8 mouse cellular contexts compared by ENCODE assay signal in the genomic region with DNA sequence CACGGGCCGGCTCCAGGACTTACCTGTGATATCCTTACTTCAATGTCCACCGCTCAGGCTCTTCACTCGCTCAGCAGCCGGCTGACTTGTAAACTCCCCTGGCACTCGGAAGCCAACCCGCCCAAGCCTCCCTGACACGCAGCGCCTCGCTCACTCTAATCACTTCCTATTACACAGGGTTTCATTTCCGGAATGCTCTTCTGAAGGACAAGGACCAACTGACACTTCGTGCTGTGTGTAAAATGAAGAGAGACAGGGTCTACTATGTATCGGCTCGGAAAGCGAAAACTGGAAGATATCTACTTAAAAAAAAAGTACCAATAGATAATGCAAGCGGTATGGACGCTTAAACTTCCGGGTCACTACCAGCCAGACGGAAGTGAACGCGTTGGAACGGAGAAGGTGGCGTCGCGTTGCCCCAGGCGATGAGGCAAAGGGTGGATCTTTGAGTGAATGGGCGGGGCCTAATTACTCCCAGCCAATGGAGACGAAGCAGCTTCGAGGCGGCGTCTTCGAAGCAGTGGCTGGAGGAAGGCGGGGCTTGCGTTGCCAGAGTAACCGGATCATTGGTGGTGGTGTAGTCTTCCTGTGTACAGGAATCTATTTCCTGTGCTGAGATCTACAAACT. TPM values are rescaled to one million over a fixed set of nuclear protein-coding genes. Genes with fewer than 3 reads are reported as not detected.
DNase-seq lines count a peak whose midpoint lies in the region; ATAC-seq and TF ChIP-seq lines count a peak whose summit lies in the region.

A gene (minus strand): TSS at position 366 of the 628 bp plus-strand sequence.

- H3K4me1 ChIP-seq in bone marrow, adult 2 months (ENCODE audit: control insufficient read depth, insufficient read depth, low read length) = peaks cover 1% of the 10 kb centered on the region; the same call in 1 of the 2 replicates
- H3K4me1 ChIP-seq in embryonic facial prominence, embryonic 15.5 days = peaks cover 19% of the 10 kb centered on the region
- H3K4me1 ChIP-seq in limb, embryonic 14.5 days (ENCODE audit: control insufficient read depth, insufficient read depth, low read length) = peaks cover 8% of the 10 kb centered on the region; the same call in 1 of the 2 replicates
- peaks cover 4% of the 10 kb centered on the region; the same call in 1 of the 2 replicates for H3K4me1 ChIP-seq in midbrain, postnatal 0 days (ENCODE audit: insufficient read depth, low read length)

- peak within 1 kb of the TSS; percentile 87 for H3K4me3 ChIP-seq in bone marrow, adult 2 months (replicated peaks; ENCODE audit: control insufficient read depth, low read depth, low read length)
- peak within 1 kb of the TSS; percentile 81 for H3K4me3 ChIP-seq in embryonic facial prominence, embryonic 15.5 days (replicated peaks)
- peak within 1 kb of the TSS; percentile 80 for H3K4me3 ChIP-seq in limb, embryonic 14.5 days (replicated peaks; ENCODE audit: low read length)
- peak within 1 kb of the TSS; percentile 74 for H3K4me3 ChIP-seq in midbrain, postnatal 0 days (ENCODE audit: low read depth, low read length)

- TF ChIP-seq CTCF in bone marrow, adult 2 months (IDR thresholded peaks at IDR 0.05; ENCODE audit: control insufficient read depth, insufficient read depth, low read length) = 0 out of 2 replicates have a peak, but pooled peaks have one; percentile 2
- TF ChIP-seq CTCF in midbrain, postnatal 0 days (IDR thresholded peaks at IDR 0.05) = no peak

- no peaks in the 10 kb centered on the region for H3K27me3 ChIP-seq in embryonic facial prominence, embryonic 15.5 days
- H3K27me3 ChIP-seq in limb, embryonic 14.5 days (ENCODE audit: control insufficient read depth, insufficient read depth, low read length) = no peaks in the 10 kb centered on the region
- no peaks in the 10 kb centered on the region for H3K27me3 ChIP-seq in midbrain, postnatal 0 days (ENCODE audit: insufficient read depth, low read length)

- WGBS in bone marrow, adult 2 months = under 1% methylated on average over 35 of the region's 35 CpGs
- WGBS in embryonic facial prominence, embryonic 15.5 days = under 1% methylated on average over 35 of the region's 35 CpGs
- WGBS in limb, embryonic 14.5 days = under 1% methylated on average over 35 of the region's 35 CpGs
- WGBS in midbrain, postnatal 0 days = under 1% methylated on average over 35 of the region's 35 CpGs

- peak within 1 kb of the TSS; percentile 62 for H3K9ac ChIP-seq in embryonic facial prominence, embryonic 15.5 days
- H3K9ac ChIP-seq in limb, embryonic 14.5 days (ENCODE audit: low read depth, low read length, severe bottlenecking) = peak within 1 kb of the TSS; percentile 72
- peak within 1 kb of the TSS; percentile 69 for H3K9ac ChIP-seq in midbrain, postnatal 0 days (replicated peaks; ENCODE audit: low read length, poor library complexity, severe bottlenecking)

- H3K27ac ChIP-seq in bone marrow, adult 2 months (ENCODE audit: control insufficient read depth, insufficient read depth, low read depth, low read length, poor library complexity) = peak within 1 kb of the TSS; percentile 56; the same call in 1 of the 2 replicates
- peak within 1 kb of the TSS; percentile 87 for H3K27ac ChIP-seq in embryonic facial prominence, embryonic 15.5 days (replicated peaks)
- H3K27ac ChIP-seq in limb, embryonic 14.5 days (replicated peaks; ENCODE audit: low read depth, low read length) = peak within 1 kb of the TSS; percentile 67
- H3K27ac ChIP-seq in midbrain, postnatal 0 days (ENCODE audit: low read depth, low read length) = peak within 1 kb of the TSS; percentile 82

- peak; percentile 62; the same call in 1 of the 2 replicates for TF ChIP-seq POLR2A in bone marrow, adult 2 months (IDR thresholded peaks at IDR 0.05; ENCODE audit: borderline replicate concordance, control insufficient read depth, low read depth, low read length)
- TF ChIP-seq POLR2A in limb, embryonic 14.5 days (IDR thresholded peaks at IDR 0.05; ENCODE audit: borderline replicate concordance, extremely low read depth, insufficient read depth, insufficient read length) = no peak

- DNase-seq in 416B (ENCODE audit: low read depth) = peak; percentile 98
- DNase-seq in heart, adult 8-10 months (ENCODE audit: low spot score) = peak; percentile 96
- DNase-seq in kidney, adult 9 months = peak; percentile 99
- peak; percentile 100 for DNase-seq in limb, embryonic 14.5 days (ENCODE audit: low spot score)
- peak; percentile 100 for DNase-seq in midbrain, postnatal 0 days (ENCODE audit: low spot score)
- DNase-seq in spleen, postnatal 14 days (ENCODE audit: low spot score in 2 of 2) = peak; percentile 94 to 97

- peaks cover 13% of the 10 kb centered on the region for H3K36me3 ChIP-seq in embryonic facial prominence, embryonic 15.5 days
- peaks cover 3% of the 10 kb centered on the region for H3K36me3 ChIP-seq in limb, embryonic 14.5 days (ENCODE audit: control insufficient read depth, insufficient read depth, low read length)
- H3K36me3 ChIP-seq in midbrain, postnatal 0 days (ENCODE audit: insufficient read depth, low read length) = peaks cover 6% of the 10 kb centered on the region

- H3K4me2 ChIP-seq in embryonic facial prominence, embryonic 15.5 days (replicated peaks) = peak within 1 kb of the TSS; percentile 54
- peak within 1 kb of the TSS; percentile 78 for H3K4me2 ChIP-seq in limb, embryonic 14.5 days (replicated peaks; ENCODE audit: low read depth, low read length, severe bottlenecking)
- H3K4me2 ChIP-seq in midbrain, postnatal 0 days (ENCODE audit: low read depth, low read length, poor library complexity, severe bottlenecking) = peak within 1 kb of the TSS; percentile 86

- peak; percentile 98 for ATAC-seq in embryonic facial prominence, embryonic 15.5 days (ENCODE audit: insufficient number of reproducible peaks, low FRiP score, low TSS enrichment, low read depth)
- peak; percentile 100 for ATAC-seq in limb, embryonic 14.5 days (ENCODE audit: low FRiP score, low read depth)
- ATAC-seq in midbrain, postnatal 0 days (ENCODE audit: low FRiP score) = peak; percentile 98

- H3K9me3 ChIP-seq in embryonic facial prominence, embryonic 15.5 days (replicated peaks) = no peaks in the 10 kb centered on the region
- H3K9me3 ChIP-seq in limb, embryonic 14.5 days (ENCODE audit: control insufficient read depth, low read length) = no peaks in the 10 kb centered on the region
- no peaks in the 10 kb centered on the region for H3K9me3 ChIP-seq in midbrain, postnatal 0 days (ENCODE audit: low read length)

RNA-seq across cellular contexts. Expression of the gene that starts here (rescaled TPM):
- 3.7 and 7.4 TPM in 2 replicates for polyA plus RNA-seq in bone marrow, adult 2 months (2011; ENCODE audit: insufficient read depth, insufficient read length, low replicate concordance, missing spikeins)
- 41.0 and 41.9 TPM in 2 replicates for polyA plus RNA-seq in embryonic facial prominence, embryonic 15.5 days (2015; fragmentation: Nextera tagmentation; extraction: Ambion mirVana)
- 10 to 100 TPM; 21.3 to 22.2 (median 21.8) TPM for total RNA-seq in heart, adult 8-10 months (2022)
- 14.1 and 18.1 TPM in 2 replicates for polyA plus RNA-seq in limb, embryonic 14.5 days (2012; rRNA removed)
- polyA plus RNA-seq in limb, embryonic 14.5 days (2014; fragmentation: Nextera tagmentation; extraction: Ambion mirVana) = 30.0 and 31.6 TPM in 2 replicates
- 12.1 and 16.7 TPM in 2 replicates for total RNA-seq in midbrain, postnatal 0 days (2014; rRNA removed)
- 22.5 and 23.0 TPM in 2 replicates for polyA plus RNA-seq in midbrain, postnatal 0 days (2015; fragmentation: Nextera tagmentation; extraction: Ambion mirVana)

Comparison
In these comparisons a context has a peak if more than half of its experiments do, and no peak if none do; other contexts are left out.
1. Peak in every context shown above with its lines: DNase-seq, ATAC-seq, H3K4me3 ChIP-seq and H3K27ac ChIP-seq.